Comparison of ENCODE assay signal across 23 mouse cellular contexts in genomic region chr17:31559021-31559789, GRCm38 (mm10). TPM values are rescaled to one million over a fixed set of nuclear protein-coding genes. Genes with fewer than 3 reads are reported as not detected.
DNase-seq lines count a peak whose midpoint lies in the region; ATAC-seq and TF ChIP-seq lines count a peak whose summit lies in the region.
"Had no signal": no experiment of that assay in that cellular context is flagged by ENCODE, and none has a peak within 500 bp of the region (broad histone marks: within the 10 kb centered on the region; RNA-seq: fewer than 3 reads in every experiment).

No protein-coding gene starts in this region.

- no peaks in the 10 kb centered on the region for H3K27me3 ChIP-seq in heart, adult 2 months (ENCODE audit: control insufficient read depth, insufficient read depth, low read length)
- H3K27me3 ChIP-seq in embryonic facial prominence, embryonic 12.5 days = no peaks in the 10 kb centered on the region
- H3K27me3 ChIP-seq in hindbrain, embryonic 12.5 days = no peaks in the 10 kb centered on the region
- H3K27me3 ChIP-seq: hindbrain, embryonic 15.5 days; limb, embryonic 15.5 days; liver, embryonic 15.5 days; midbrain, embryonic 13.5 days; neural tube, embryonic 12.5 days had no signal

- H3K9me3 ChIP-seq in embryonic facial prominence, embryonic 12.5 days = no peaks in the 10 kb centered on the region
- H3K9me3 ChIP-seq in hindbrain, embryonic 12.5 days (replicated peaks) = no peaks in the 10 kb centered on the region
- H3K9me3 ChIP-seq: heart, embryonic 10.5 days; hindbrain, embryonic 15.5 days; limb, embryonic 15.5 days; liver, embryonic 15.5 days; midbrain, embryonic 13.5 days; neural tube, embryonic 12.5 days had no signal

- H3K4me3 ChIP-seq in heart, adult 2 months = no peak overlapping the region
- H3K4me3 ChIP-seq in embryonic facial prominence, embryonic 12.5 days = no peak overlapping the region
- H3K4me3 ChIP-seq in hindbrain, embryonic 12.5 days = no peak overlapping the region
- H3K4me3 ChIP-seq: heart, embryonic 10.5 days; hindbrain, embryonic 15.5 days; limb, embryonic 15.5 days; liver, embryonic 15.5 days; midbrain, embryonic 13.5 days; neural tube, embryonic 12.5 days had no signal

- H3K27ac ChIP-seq in heart, adult 2 months = no peak overlapping the region
- 0 out of 2 replicates have a peak overlapping the region, but pooled peaks have one; percentile 70 for H3K27ac ChIP-seq in embryonic facial prominence, embryonic 12.5 days
- no peak overlapping the region for H3K27ac ChIP-seq in hindbrain, embryonic 12.5 days
- H3K27ac ChIP-seq: liver, embryonic 15.5 days; midbrain, embryonic 13.5 days; neural tube, embryonic 12.5 days had no signal

- peaks cover 4% of the 10 kb centered on the region for H3K4me1 ChIP-seq in heart, adult 2 months (ENCODE audit: control insufficient read depth, insufficient read depth, low read length)
- peaks cover 14% of the 10 kb centered on the region; the same call in 1 of the 2 replicates for H3K4me1 ChIP-seq in embryonic facial prominence, embryonic 12.5 days
- H3K4me1 ChIP-seq in hindbrain, embryonic 12.5 days = peaks cover 24% of the 10 kb centered on the region

- H3K36me3 ChIP-seq in heart, adult 2 months (ENCODE audit: control insufficient read depth, insufficient read depth, low read length) = no peaks in the 10 kb centered on the region
- H3K36me3 ChIP-seq in embryonic facial prominence, embryonic 12.5 days = no peaks in the 10 kb centered on the region
- H3K36me3 ChIP-seq in hindbrain, embryonic 12.5 days = no peaks in the 10 kb centered on the region
- H3K36me3 ChIP-seq: heart, embryonic 10.5 days; hindbrain, embryonic 15.5 days; limb, embryonic 15.5 days; liver, embryonic 15.5 days; midbrain, embryonic 13.5 days; neural tube, embryonic 12.5 days had no signal

- no peak for ATAC-seq in embryonic facial prominence, embryonic 12.5 days (ENCODE audit: insufficient number of reproducible peaks, insufficient read depth, low FRiP score, low TSS enrichment)
- ATAC-seq in megakaryocyte, adult 5-6 weeks (ENCODE audit: poor library complexity, severe bottlenecking) = peak; percentile 48; the same call in 1 of the 2 replicates
- no peak for ATAC-seq in hindbrain, embryonic 12.5 days (ENCODE audit: low FRiP score)

- TF ChIP-seq POLR2A in heart, adult 2 months (IDR thresholded peaks at IDR 0.05; ENCODE audit: insufficient read depth, low read depth, low read length) = no peak

- DNase-seq in heart, adult 11 months = peak; percentile 94
- DNase-seq in heart, adult 2 months = no peak
- peak; percentile 87 for DNase-seq in R1 (ENCODE audit: low read depth, low spot score)
- no peak for DNase-seq in right cerebral cortex, adult 2 months (ENCODE audit: low spot score in 2 of 2)
- DNase-seq in layer of hippocampus, adult 11-12 months (ENCODE audit: low spot score) = no peak
- DNase-seq: adrenal gland, adult 8-10 months; cerebellum, adult 8-10 months; gastrocnemius, postnatal 25 days; heart, postnatal 4 days; kidney, adult 8-10 months; kidney, postnatal 10 days; layer of hippocampus, postnatal 36 days; right cerebral cortex, postnatal 4 days; thymus, postnatal 25 days had no signal

- 82% methylated on average over 11 of the region's 11 CpGs for whole genome bisulfite sequencing in heart, adult 2 months
- 86% methylated on average over 11 of the region's 11 CpGs for WGBS in embryonic facial prominence, embryonic 12.5 days
- 86% methylated on average over 11 of the region's 11 CpGs for WGBS in hindbrain, embryonic 12.5 days

- TF ChIP-seq CTCF in heart, adult 2 months (IDR thresholded peaks at IDR 0.05) = no peak

- TF ChIP-seq EP300 in heart, adult 2 months (IDR thresholded peaks at IDR 0.05; ENCODE audit: insufficient read depth, low read depth, low read length) = no peak

- H3K9ac ChIP-seq in heart, adult 2 months (ENCODE audit: low read depth, low read length) = no peak overlapping the region
- H3K9ac ChIP-seq in embryonic facial prominence, embryonic 12.5 days = no peak overlapping the region
- H3K9ac ChIP-seq in hindbrain, embryonic 12.5 days = no peak overlapping the region
- H3K9ac ChIP-seq: hindbrain, embryonic 15.5 days; limb, embryonic 15.5 days; liver, embryonic 15.5 days; midbrain, embryonic 13.5 days; neural tube, embryonic 12.5 days had no signal

- H3K4me2 ChIP-seq in embryonic facial prominence, embryonic 12.5 days (replicated peaks) = no peak overlapping the region
- no peak overlapping the region for H3K4me2 ChIP-seq in hindbrain, embryonic 12.5 days (replicated peaks)
- H3K4me2 ChIP-seq: hindbrain, embryonic 15.5 days; limb, embryonic 15.5 days; liver, embryonic 15.5 days; midbrain, embryonic 13.5 days; neural tube, embryonic 12.5 days had no signal

- no peaks in the 10 kb centered on the region for H3K79me2 ChIP-seq in heart, adult 2 months (replicated peaks; ENCODE audit: control insufficient read depth, insufficient read depth, low read length)

- intact Hi-C loops in heart, adult 2 months (cut with DNase I) = no loop called here

RNA-seq across cellular contexts. Expression of gene Pknox1, which starts 5.3 kb away (rescaled TPM):
- total RNA-seq in heart, adult 2 months (2021) = 10 to 100 TPM in 1 of 2 experiments, 1 to 10 TPM in 1; 9.3 to 13.1 TPM
- 6.8 and 16.4 TPM in 2 replicates for polyA plus RNA-seq in heart, adult 2 months (2012; rRNA removed)
- polyA plus RNA-seq in embryonic facial prominence, embryonic 12.5 days (2016; fragmentation: Nextera tagmentation; extraction: Ambion mirVana) = 26.7 and 27.1 TPM in 2 replicates
- 19.5 and 20.8 TPM in 2 replicates for total RNA-seq in megakaryocyte, adult 5-6 weeks (2015)
- total RNA-seq in megakaryocyte, adult 5-6 weeks (2017) = 24.7 and 33.1 TPM in 2 replicates
- 39.8 and 40.2 TPM in 2 replicates for polyA plus RNA-seq in hindbrain, embryonic 12.5 days (2016; fragmentation: Nextera tagmentation; extraction: Ambion mirVana)

RNA-seq across cellular contexts. Expression of gene Ndufv3, which starts 39.3 kb away (rescaled TPM):
- total RNA-seq in heart, adult 2 months (2021) = 1,000 to 10,000 TPM; 1,326 to 1,509 TPM
- polyA plus RNA-seq in heart, adult 2 months (2012; rRNA removed) = 764 and 972 TPM in 2 replicates
- 219 and 253 TPM in 2 replicates for polyA plus RNA-seq in embryonic facial prominence, embryonic 12.5 days (2016; fragmentation: Nextera tagmentation; extraction: Ambion mirVana)
- total RNA-seq in megakaryocyte, adult 5-6 weeks (2015) = 92.8 and 95.7 TPM in 2 replicates
- 215 and 217 TPM in 2 replicates for total RNA-seq in megakaryocyte, adult 5-6 weeks (2017)
- polyA plus RNA-seq in hindbrain, embryonic 12.5 days (2016; fragmentation: Nextera tagmentation; extraction: Ambion mirVana) = 230 and 273 TPM in 2 replicates

RNA-seq across cellular contexts. Expression of gene Wdr4, which starts 39.4 kb away (rescaled TPM):
- 1 to 10 TPM; 5.2 to 5.6 TPM for total RNA-seq in heart, adult 2 months (2021)
- polyA plus RNA-seq in heart, adult 2 months (2012; rRNA removed) = 9.8 and 9.9 TPM in 2 replicates
- 39.8 and 44.5 TPM in 2 replicates for polyA plus RNA-seq in embryonic facial prominence, embryonic 12.5 days (2016; fragmentation: Nextera tagmentation; extraction: Ambion mirVana)
- 2.8 and 3.4 TPM in 2 replicates for total RNA-seq in megakaryocyte, adult 5-6 weeks (2015)
- total RNA-seq in megakaryocyte, adult 5-6 weeks (2017) = 3.7 and 7.3 TPM in 2 replicates
- polyA plus RNA-seq in hindbrain, embryonic 12.5 days (2016; fragmentation: Nextera tagmentation; extraction: Ambion mirVana) = 36.2 and 39.0 TPM in 2 replicates

Comparison
In these comparisons a context has a peak if more than half of its experiments do, and no peak if none do; other contexts are left out.
1. DNase-seq: peak in heart, adult 11 months (single experiment) and R1 (single experiment); none in heart, adult 2 months (0 of 2), right cerebral cortex, adult 2 months (0 of 2) and layer of hippocampus, adult 11-12 months (single experiment).